Mouse (Mus musculus): Measurements from ENCODE around the gene Commd1.

Commd1 gene

GRCm38 (mm10) chr11:22886991-22887390 lies 95.2 kb downstream of the Commd1 start:
- DNase-seq (ENCODE audit: low spot score) = no peak

- DNase-seq (ENCODE audit: low spot score) = no peak
Measured at GRCm38 (mm10) chr11:22885350-22885749, 96.8 kb downstream of the Commd1 start.

GRCm38 (mm10) chr11:22883676-22884075 lies 98.5 kb downstream of the Commd1 start:
- DNase-seq (ENCODE audit: low spot score) = no peak

GRCm38 (mm10) chr11:22882926-22883325 lies 99.3 kb downstream of the Commd1 start:
- no peak for DNase-seq (ENCODE audit: low spot score)

GRCm38 (mm10) chr11:22880383-22881172 lies 101.6 kb downstream of the Commd1 start:
- no peak for DNase-seq (ENCODE audit: low spot score)

GRCm38 (mm10) chr11:22879645-22880044 lies 102.5 kb downstream of the Commd1 start:
- DNase-seq (ENCODE audit: low spot score) = no peak

GRCm38 (mm10) chr11:22876680-22877330 lies 105.4 kb downstream of the Commd1 start:
- DNase-seq (ENCODE audit: low spot score) = no peak

GRCm38 (mm10) chr11:22875279-22875678 lies 106.9 kb downstream of the Commd1 start:
- no peak for DNase-seq (ENCODE audit: low spot score)

GRCm38 (mm10) chr11:22874747-22875146 lies 107.4 kb downstream of the Commd1 start:
- DNase-seq (ENCODE audit: low spot score) = no peak

- DNase-seq (ENCODE audit: low spot score) = no peak
Measured at GRCm38 (mm10) chr11:22873383-22873782, 108.8 kb downstream of the Commd1 start.

GRCm38 (mm10) chr11:22872307-22872680 lies 109.9 kb downstream of the Commd1 start:
- DNase-seq (ENCODE audit: low spot score) = no peak

GRCm38 (mm10) chr11:22871628-22872306 lies 110.4 kb downstream of the Commd1 start:
- DNase-seq (ENCODE audit: low spot score) = no peak

- DNase-seq (ENCODE audit: low spot score) = no peak
Measured at GRCm38 (mm10) chr11:22868582-22868981, 113.6 kb downstream of the Commd1 start.

GRCm38 (mm10) chr11:22867691-22868090 lies 114.5 kb downstream of the Commd1 start:
- no peak for DNase-seq (ENCODE audit: low spot score)

- no peak for DNase-seq (ENCODE audit: low spot score)
Measured at GRCm38 (mm10) chr11:22865635-22866246, 116.4 kb downstream of the Commd1 start.

GRCm38 (mm10) chr11:22864305-22865060 lies 117.7 kb downstream of the Commd1 start:
- DNase-seq (ENCODE audit: low spot score) = no peak

- DNase-seq (ENCODE audit: low spot score) = no peak
Measured at GRCm38 (mm10) chr11:22863581-22863980, 118.6 kb downstream of the Commd1 start.

GRCm38 (mm10) chr11:22861315-22861714 lies 120.9 kb downstream of the Commd1 start:
- DNase-seq (ENCODE audit: low spot score) = no peak

GRCm38 (mm10) chr11:22860335-22861227 lies 121.6 kb downstream of the Commd1 start, which contains the start of gene B3gnt2:
TSS of gene B3gnt2 (minus strand) at chr11:22860961.
- no peak for DNase-seq (ENCODE audit: low spot score)

- no peak for DNase-seq (ENCODE audit: low spot score)
Measured at GRCm38 (mm10) chr11:22859633-22860334, 122.4 kb downstream of the Commd1 start.
